Mouse (Mus musculus): ENCODE results near the gene Gm20388. TPM values are rescaled to one million over a fixed set of nuclear protein-coding genes. Genes with fewer than 3 reads are reported as not detected.

Gm20388 gene
- total and polyA plus RNA-seq, 3 experiments = 0.02 to 0.05 TPM; not detected in 1

DNA sequence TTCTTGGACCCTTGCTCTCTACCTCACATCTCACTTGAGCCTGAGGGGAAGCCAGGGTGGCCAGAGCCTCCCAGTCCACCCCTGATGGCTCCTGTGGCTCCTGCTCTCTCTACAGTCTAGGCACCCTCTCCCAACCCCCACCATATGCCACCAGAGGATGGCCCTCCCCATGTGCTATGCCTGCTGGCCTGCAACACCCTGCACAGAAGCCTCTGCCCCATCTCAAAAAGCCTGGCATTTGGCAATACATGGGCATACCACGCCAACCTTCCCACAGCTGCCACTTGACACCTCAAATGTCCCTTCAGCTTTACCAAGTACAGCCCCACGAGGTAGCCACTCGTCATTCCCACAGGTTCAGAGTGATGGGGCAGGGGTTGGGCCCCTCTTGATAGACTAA is 1732.2 kb downstream of the Gm20388 start:
- no peak for DNase-seq (ENCODE audit: low spot score)
- H3K36me3 ChIP-seq (replicated peaks) = no peaks in the 10 kb centered on the region
- H3K4me1 ChIP-seq (ENCODE audit: insufficient read depth, low read depth, low read length) = no peaks in the 10 kb centered on the region
- no peak overlapping the region for H3K4me3 ChIP-seq (ENCODE audit: low read depth, low read length)
- H3K27me3 ChIP-seq (ENCODE audit: insufficient read depth, low read length) = no peaks in the 10 kb centered on the region
- TF ChIP-seq POLR2AphosphoS5 (IDR thresholded peaks at IDR 0.05; ENCODE audit: insufficient replicate concordance, low read depth, low read length) (no peak), TAL1 (conservative IDR thresholded peaks at IDR 0.05; ENCODE audit: low read depth, low read length) (no peak), GATA2 (IDR thresholded peaks at IDR 0.05; ENCODE audit: borderline replicate concordance, low read depth, low read length) (no peak), GATA1 (IDR thresholded peaks at IDR 0.05; ENCODE audit: borderline replicate concordance, low read length) (no peak), CTCF (IDR thresholded peaks at IDR 0.05; ENCODE audit: low read depth, low read length) (no peak)
- H3K9me3 ChIP-seq (replicated peaks) = peaks cover 29% of the 10 kb centered on the region
- ATAC-seq (ENCODE audit: extremely low read depth, insufficient number of reproducible peaks, low FRiP score, poor library complexity, severe bottlenecking) = no peak

DNA sequence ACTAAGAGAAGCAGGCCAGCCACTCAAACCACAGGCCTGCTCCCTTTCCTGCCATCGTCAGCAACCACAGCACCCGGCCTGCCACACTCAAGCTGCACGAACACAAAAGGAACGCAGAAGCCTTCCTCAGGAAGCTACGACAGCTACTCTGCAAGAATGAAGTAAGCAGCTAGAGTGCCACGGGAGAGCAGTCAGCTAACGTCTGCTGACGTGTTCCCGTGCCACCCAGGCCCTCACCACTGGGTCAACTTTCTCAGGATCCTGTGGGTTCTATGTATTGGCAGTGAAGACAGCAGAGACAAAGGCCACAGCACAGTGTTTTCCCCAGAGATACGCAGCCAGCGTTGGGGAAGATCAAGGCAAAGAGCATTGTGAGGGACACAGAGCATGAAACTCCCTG is 1732.7 kb downstream of the Gm20388 start:
- Histone ChIP-seq H3K9me3 (replicated peaks) (peaks cover 29% of the 10 kb centered on the region), H3K4me1 (ENCODE audit: insufficient read depth, low read depth, low read length) (no peaks in the 10 kb centered on the region), H3K36me3 (replicated peaks) (no peaks in the 10 kb centered on the region), H3K27me3 (ENCODE audit: insufficient read depth, low read length) (no peaks in the 10 kb centered on the region), H3K4me3 (ENCODE audit: low read depth, low read length) (no peak overlapping the region)
- no peak for DNase-seq (ENCODE audit: low spot score)
- ATAC-seq (ENCODE audit: extremely low read depth, insufficient number of reproducible peaks, low FRiP score, poor library complexity, severe bottlenecking) = no peak
- TF ChIP-seq TAL1 (conservative IDR thresholded peaks at IDR 0.05; ENCODE audit: low read depth, low read length) (no peak), GATA1 (IDR thresholded peaks at IDR 0.05; ENCODE audit: borderline replicate concordance, low read length) (no peak), POLR2AphosphoS5 (IDR thresholded peaks at IDR 0.05; ENCODE audit: insufficient replicate concordance, low read depth, low read length) (no peak), CTCF (IDR thresholded peaks at IDR 0.05; ENCODE audit: low read depth, low read length) (no peak), GATA2 (IDR thresholded peaks at IDR 0.05; ENCODE audit: borderline replicate concordance, low read depth, low read length) (no peak)

DNA sequence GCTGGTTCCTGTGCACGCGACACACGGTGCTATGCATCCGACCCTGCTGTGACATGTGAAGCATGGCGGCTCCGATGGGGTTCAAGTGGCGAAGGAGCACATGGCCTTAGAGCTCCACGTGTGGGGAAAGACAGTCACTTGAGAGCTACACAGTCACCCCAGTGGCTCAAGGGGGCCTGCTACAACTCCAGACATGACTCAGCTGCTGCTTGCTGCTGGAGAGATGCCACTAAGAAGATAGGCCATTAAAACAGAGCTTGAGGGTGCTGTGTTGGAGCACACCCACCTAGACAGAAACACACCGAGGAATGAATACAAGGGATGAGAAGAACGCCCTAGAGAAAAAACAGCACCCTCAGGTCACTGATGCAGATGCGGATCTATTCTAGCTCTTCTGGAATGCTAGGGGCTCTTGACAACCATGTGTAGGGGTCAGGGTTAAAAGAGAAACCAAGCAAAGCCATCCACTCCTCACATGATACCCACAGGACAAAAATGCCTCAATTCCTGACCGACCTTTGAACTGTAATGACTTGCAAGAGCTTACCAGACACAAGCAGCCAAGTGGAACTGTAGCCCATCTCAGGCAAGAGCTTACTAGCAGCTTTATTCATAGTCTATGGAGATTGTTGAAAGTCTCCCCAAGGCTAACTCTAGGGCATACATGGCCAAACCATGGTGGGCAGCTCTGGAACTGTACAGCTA is 1737.0 kb downstream of the Gm20388 start:
- Histone ChIP-seq H3K9me3 (replicated peaks) (peaks cover 44% of the 10 kb centered on the region), H3K27me3 (ENCODE audit: insufficient read depth, low read length) (no peaks in the 10 kb centered on the region), H3K36me3 (replicated peaks) (no peaks in the 10 kb centered on the region), H3K4me3 (ENCODE audit: low read depth, low read length) (no peak overlapping the region), H3K4me1 (ENCODE audit: insufficient read depth, low read depth, low read length) (no peaks in the 10 kb centered on the region)
- no peak for TF ChIP-seq GATA1 (IDR thresholded peaks at IDR 0.05; ENCODE audit: borderline replicate concordance, low read length)
- ATAC-seq (ENCODE audit: extremely low read depth, insufficient number of reproducible peaks, low FRiP score, poor library complexity, severe bottlenecking) (no peak), DNase-seq (ENCODE audit: low spot score) (no peak)

DNA sequence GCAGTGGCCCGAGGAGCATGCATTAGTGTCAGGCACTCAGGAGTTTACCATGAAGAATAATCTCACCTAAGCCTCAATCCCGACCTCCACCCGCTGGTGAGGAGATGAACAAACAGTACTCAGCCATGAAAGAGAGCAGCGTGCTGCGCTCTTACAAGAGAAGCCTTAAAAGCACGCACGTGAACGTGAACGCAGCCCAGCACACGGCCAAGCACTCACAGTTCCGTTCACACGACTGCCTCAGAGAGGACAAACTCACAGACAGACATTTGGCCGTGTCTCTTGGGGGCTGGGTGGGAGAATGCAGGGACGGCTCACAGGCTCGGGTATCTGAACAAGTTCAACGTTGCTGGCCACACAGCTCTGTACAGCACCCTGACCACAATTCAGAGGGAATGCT is 1737.8 kb downstream of the Gm20388 start:
- peaks cover 3% of the 10 kb centered on the region; the same call in 1 of the 2 replicates for H3K27me3 ChIP-seq (ENCODE audit: insufficient read depth, low read length)
- no peaks in the 10 kb centered on the region for H3K36me3 ChIP-seq (replicated peaks)
- no peaks in the 10 kb centered on the region for H3K4me1 ChIP-seq (ENCODE audit: insufficient read depth, low read depth, low read length)
- peaks cover 49% of the 10 kb centered on the region for H3K9me3 ChIP-seq (replicated peaks)
- no peak for ATAC-seq (ENCODE audit: extremely low read depth, insufficient number of reproducible peaks, low FRiP score, poor library complexity, severe bottlenecking)
- no peak overlapping the region for H3K4me3 ChIP-seq (ENCODE audit: low read depth, low read length)
- TF ChIP-seq POLR2AphosphoS5 (IDR thresholded peaks at IDR 0.05; ENCODE audit: insufficient replicate concordance, low read depth, low read length) (no peak), CTCF (IDR thresholded peaks at IDR 0.05; ENCODE audit: low read depth, low read length) (no peak), GATA1 (IDR thresholded peaks at IDR 0.05; ENCODE audit: borderline replicate concordance, low read length) (no peak)
- no peak for DNase-seq (ENCODE audit: low spot score)

GRCm38 (mm10) chr8:121649423-121649822 is 1738.8 kb downstream of the Gm20388 start:
- Histone ChIP-seq H3K36me3 (replicated peaks) (no peaks in the 10 kb centered on the region), H3K9me3 (replicated peaks) (peaks cover 55% of the 10 kb centered on the region), H3K27me3 (ENCODE audit: insufficient read depth, low read length) (peaks cover 3% of the 10 kb centered on the region; the same call in 1 of the 2 replicates), H3K4me1 (ENCODE audit: insufficient read depth, low read depth, low read length) (no peaks in the 10 kb centered on the region), H3K4me3 (ENCODE audit: low read depth, low read length) (no peak overlapping the region)
- no peak for DNase-seq (ENCODE audit: low spot score)
- TF ChIP-seq POLR2AphosphoS5 (IDR thresholded peaks at IDR 0.05; ENCODE audit: insufficient replicate concordance, low read depth, low read length) (no peak), CTCF (IDR thresholded peaks at IDR 0.05; ENCODE audit: low read depth, low read length) (no peak), TAL1 (conservative IDR thresholded peaks at IDR 0.05; ENCODE audit: low read depth, low read length) (no peak)
- no peak for ATAC-seq (ENCODE audit: extremely low read depth, insufficient number of reproducible peaks, low FRiP score, poor library complexity, severe bottlenecking)

GRCm38 (mm10) chr8:121649904-121650303 is 1739.3 kb downstream of the Gm20388 start:
- Histone ChIP-seq H3K4me1 (ENCODE audit: insufficient read depth, low read depth, low read length) (no peaks in the 10 kb centered on the region), H3K27me3 (ENCODE audit: insufficient read depth, low read length) (peaks cover 3% of the 10 kb centered on the region; the same call in 1 of the 2 replicates), H3K36me3 (replicated peaks) (no peaks in the 10 kb centered on the region), H3K9me3 (replicated peaks) (peaks cover 57% of the 10 kb centered on the region), H3K4me3 (ENCODE audit: low read depth, low read length) (no peak overlapping the region)
- ATAC-seq (ENCODE audit: extremely low read depth, insufficient number of reproducible peaks, low FRiP score, poor library complexity, severe bottlenecking) (no peak), DNase-seq (ENCODE audit: low spot score) (no peak)
- TF ChIP-seq CTCF (IDR thresholded peaks at IDR 0.05; ENCODE audit: low read depth, low read length) (no peak), TAL1 (conservative IDR thresholded peaks at IDR 0.05; ENCODE audit: low read depth, low read length) (no peak), GATA2 (IDR thresholded peaks at IDR 0.05; ENCODE audit: borderline replicate concordance, low read depth, low read length) (no peak), POLR2AphosphoS5 (IDR thresholded peaks at IDR 0.05; ENCODE audit: insufficient replicate concordance, low read depth, low read length) (no peak), GATA1 (IDR thresholded peaks at IDR 0.05; ENCODE audit: borderline replicate concordance, low read length) (no peak)

Measured in G1E (cell line).